Mouse (Mus musculus): ENCODE measurements around the gene Abr. TPM values are rescaled to one million over a fixed set of nuclear protein-coding genes. Genes with fewer than 3 reads are reported as not detected.

Abr gene
- polyA plus RNA-seq, 1 experiment from 2014 or later = 32.3 TPM

- ATAC-seq (replicated peaks; ENCODE audit: insufficient number of reproducible peaks, low FRiP score, low TSS enrichment, low read depth) (no peak), DNase-seq (ENCODE audit: low spot score) (no peak)
- Histone ChIP-seq H3K9ac (replicated peaks; ENCODE audit: low read length) (no peak overlapping the region), H3K27ac (replicated peaks; ENCODE audit: low read depth, low read length) (no peak overlapping the region), H3K36me3 (replicated peaks; ENCODE audit: control insufficient read depth, insufficient read depth, low read depth, low read length) (no peaks in the 10 kb centered on the region), H3K9me3 (replicated peaks; ENCODE audit: control insufficient read depth, low read length) (no peaks in the 10 kb centered on the region), H3K4me2 (ENCODE audit: low read depth, low read length) (no peak overlapping the region), H3K4me3 (ENCODE audit: low read depth, low read length) (no peak overlapping the region), H3K27me3 (ENCODE audit: control insufficient read depth, insufficient read depth, low read length) (no peaks in the 10 kb centered on the region), H3K4me1 (ENCODE audit: control insufficient read depth, insufficient read depth, low read length) (no peaks in the 10 kb centered on the region)
- 88% methylated on average over 5 of the region's 5 CpGs for WGBS
These were observed 32.4 kb downstream of the Abr start for GRCm38 (mm10) chr11:76589746-76590145.

GRCm38 (mm10) chr11:76588632-76589485 lies 33.3 kb downstream of the Abr start:
- H3K27ac ChIP-seq (replicated peaks; ENCODE audit: low read depth, low read length) = no peak overlapping the region
- DNase-seq (ENCODE audit: low spot score) (no peak), ATAC-seq (replicated peaks; ENCODE audit: insufficient number of reproducible peaks, low FRiP score, low TSS enrichment, low read depth) (no peak)
- no peaks in the 10 kb centered on the region for H3K27me3 ChIP-seq (ENCODE audit: control insufficient read depth, insufficient read depth, low read length)
- no peaks in the 10 kb centered on the region for H3K4me1 ChIP-seq (ENCODE audit: control insufficient read depth, insufficient read depth, low read length)
- H3K9ac ChIP-seq (replicated peaks; ENCODE audit: low read length) = no peak overlapping the region
- WGBS = 71% methylated on average over 10 of the region's 10 CpGs
- no peaks in the 10 kb centered on the region for H3K36me3 ChIP-seq (replicated peaks; ENCODE audit: control insufficient read depth, insufficient read depth, low read depth, low read length)
- no peaks in the 10 kb centered on the region for H3K9me3 ChIP-seq (replicated peaks; ENCODE audit: control insufficient read depth, low read length)
- H3K4me3 ChIP-seq (ENCODE audit: low read depth, low read length) = no peak overlapping the region
- no peak overlapping the region for H3K4me2 ChIP-seq (ENCODE audit: low read depth, low read length)

GRCm38 (mm10) chr11:76588032-76588431 lies 34.1 kb downstream of the Abr start:
- no peak overlapping the region for H3K9ac ChIP-seq (replicated peaks; ENCODE audit: low read length)
- no peaks in the 10 kb centered on the region for H3K9me3 ChIP-seq (replicated peaks; ENCODE audit: control insufficient read depth, low read length)
- no peak overlapping the region for H3K4me2 ChIP-seq (ENCODE audit: low read depth, low read length)
- H3K4me1 ChIP-seq (ENCODE audit: control insufficient read depth, insufficient read depth, low read length) = no peaks in the 10 kb centered on the region
- 69% methylated on average over 2 of the region's 2 CpGs for WGBS
- no peak overlapping the region for H3K27ac ChIP-seq (replicated peaks; ENCODE audit: low read depth, low read length)
- DNase-seq (ENCODE audit: low spot score) = no peak
- no peak for ATAC-seq (replicated peaks; ENCODE audit: insufficient number of reproducible peaks, low FRiP score, low TSS enrichment, low read depth)
- H3K4me3 ChIP-seq (ENCODE audit: low read depth, low read length) = no peak overlapping the region
- H3K36me3 ChIP-seq (replicated peaks; ENCODE audit: control insufficient read depth, insufficient read depth, low read depth, low read length) = no peaks in the 10 kb centered on the region
- no peaks in the 10 kb centered on the region for H3K27me3 ChIP-seq (ENCODE audit: control insufficient read depth, insufficient read depth, low read length)

GRCm38 (mm10) chr11:76587333-76587732 lies 34.8 kb downstream of the Abr start:
- Histone ChIP-seq H3K9me3 (replicated peaks; ENCODE audit: control insufficient read depth, low read length) (no peaks in the 10 kb centered on the region), H3K27ac (replicated peaks; ENCODE audit: low read depth, low read length) (no peak overlapping the region), H3K9ac (replicated peaks; ENCODE audit: low read length) (no peak overlapping the region), H3K27me3 (ENCODE audit: control insufficient read depth, insufficient read depth, low read length) (no peaks in the 10 kb centered on the region), H3K4me2 (ENCODE audit: low read depth, low read length) (no peak overlapping the region), H3K36me3 (replicated peaks; ENCODE audit: control insufficient read depth, insufficient read depth, low read depth, low read length) (no peaks in the 10 kb centered on the region), H3K4me1 (ENCODE audit: control insufficient read depth, insufficient read depth, low read length) (no peaks in the 10 kb centered on the region), H3K4me3 (ENCODE audit: low read depth, low read length) (no peak overlapping the region)
- DNase-seq (ENCODE audit: low spot score) = no peak
- 72% methylated on average over 1 of the region's 1 CpGs for WGBS
- no peak for ATAC-seq (replicated peaks; ENCODE audit: insufficient number of reproducible peaks, low FRiP score, low TSS enrichment, low read depth)

- no peaks in the 10 kb centered on the region for H3K36me3 ChIP-seq (replicated peaks; ENCODE audit: control insufficient read depth, insufficient read depth, low read depth, low read length)
- ATAC-seq (replicated peaks; ENCODE audit: insufficient number of reproducible peaks, low FRiP score, low TSS enrichment, low read depth) (no peak), DNase-seq (ENCODE audit: low spot score) (no peak)
- no peak overlapping the region for H3K27ac ChIP-seq (replicated peaks; ENCODE audit: low read depth, low read length)
- no peak overlapping the region for H3K4me3 ChIP-seq (ENCODE audit: low read depth, low read length)
- no peak overlapping the region for H3K4me2 ChIP-seq (ENCODE audit: low read depth, low read length)
- no peaks in the 10 kb centered on the region for H3K9me3 ChIP-seq (replicated peaks; ENCODE audit: control insufficient read depth, low read length)
- H3K4me1 ChIP-seq (ENCODE audit: control insufficient read depth, insufficient read depth, low read length) = no peaks in the 10 kb centered on the region
- 68% methylated on average over 3 of the region's 3 CpGs for WGBS
- H3K9ac ChIP-seq (replicated peaks; ENCODE audit: low read length) = no peak overlapping the region
- H3K27me3 ChIP-seq (ENCODE audit: control insufficient read depth, insufficient read depth, low read length) = no peaks in the 10 kb centered on the region
These were observed 36.0 kb downstream of the Abr start for GRCm38 (mm10) chr11:76586119-76586518.

GRCm38 (mm10) chr11:76577588-76578257 lies 44.4 kb downstream of the Abr start:
- Histone ChIP-seq H3K27me3 (ENCODE audit: control insufficient read depth, insufficient read depth, low read length) (no peaks in the 10 kb centered on the region), H3K9me3 (replicated peaks; ENCODE audit: control insufficient read depth, low read length) (no peaks in the 10 kb centered on the region), H3K4me1 (ENCODE audit: control insufficient read depth, insufficient read depth, low read length) (no peaks in the 10 kb centered on the region; the same call in 1 of the 2 replicates), H3K9ac (replicated peaks; ENCODE audit: low read length) (no peak overlapping the region), H3K27ac (replicated peaks; ENCODE audit: low read depth, low read length) (no peak overlapping the region), H3K36me3 (replicated peaks; ENCODE audit: control insufficient read depth, insufficient read depth, low read depth, low read length) (no peaks in the 10 kb centered on the region), H3K4me3 (ENCODE audit: low read depth, low read length) (no peak overlapping the region), H3K4me2 (ENCODE audit: low read depth, low read length) (no peak overlapping the region)
- 25% methylated on average over 12 of the region's 12 CpGs for WGBS
- DNase-seq (ENCODE audit: low spot score) = peak; percentile 95
- no peak; the same call in 1 of the 2 replicates for ATAC-seq (replicated peaks; ENCODE audit: insufficient number of reproducible peaks, low FRiP score, low TSS enrichment, low read depth)

GRCm38 (mm10) chr11:76572820-76573385 lies 49.2 kb downstream of the Abr start:
- Histone ChIP-seq H3K4me3 (ENCODE audit: low read depth, low read length) (no peak overlapping the region), H3K27me3 (ENCODE audit: control insufficient read depth, insufficient read depth, low read length) (no peaks in the 10 kb centered on the region), H3K4me1 (ENCODE audit: control insufficient read depth, insufficient read depth, low read length) (peaks cover 4% of the 10 kb centered on the region; the same call in 1 of the 2 replicates), H3K27ac (replicated peaks; ENCODE audit: low read depth, low read length) (no peak overlapping the region), H3K9me3 (replicated peaks; ENCODE audit: control insufficient read depth, low read length) (no peaks in the 10 kb centered on the region), H3K36me3 (replicated peaks; ENCODE audit: control insufficient read depth, insufficient read depth, low read depth, low read length) (no peaks in the 10 kb centered on the region), H3K4me2 (ENCODE audit: low read depth, low read length) (no peak overlapping the region), H3K9ac (replicated peaks; ENCODE audit: low read length) (no peak overlapping the region)
- WGBS = 83% methylated on average over 6 of the region's 6 CpGs
- no peak for ATAC-seq (replicated peaks; ENCODE audit: insufficient number of reproducible peaks, low FRiP score, low TSS enrichment, low read depth)
- no peak for DNase-seq (ENCODE audit: low spot score)

- H3K27me3 ChIP-seq (ENCODE audit: control insufficient read depth, insufficient read depth, low read length) = no peaks in the 10 kb centered on the region
- H3K4me1 ChIP-seq (ENCODE audit: control insufficient read depth, insufficient read depth, low read length) = peaks cover 8% of the 10 kb centered on the region
- no peaks in the 10 kb centered on the region for H3K36me3 ChIP-seq (replicated peaks; ENCODE audit: control insufficient read depth, insufficient read depth, low read depth, low read length)
- peak overlapping the region; percentile 93 for H3K4me2 ChIP-seq (ENCODE audit: low read depth, low read length)
- H3K4me3 ChIP-seq (ENCODE audit: low read depth, low read length) = peak overlapping the region; percentile 58
- H3K9me3 ChIP-seq (replicated peaks; ENCODE audit: control insufficient read depth, low read length) = no peaks in the 10 kb centered on the region
- H3K9ac ChIP-seq (replicated peaks; ENCODE audit: low read length) = peak overlapping the region; percentile 76
- DNase-seq (ENCODE audit: low spot score) (no peak), ATAC-seq (replicated peaks; ENCODE audit: insufficient number of reproducible peaks, low FRiP score, low TSS enrichment, low read depth) (no peak; the same call in 1 of the 2 replicates)
- whole genome bisulfite sequencing = 2% methylated on average over 9 of the region's 9 CpGs
- no peak overlapping the region for H3K27ac ChIP-seq (replicated peaks; ENCODE audit: low read depth, low read length)
These were observed 50.5 kb downstream of the Abr start for GRCm38 (mm10) chr11:76571613-76571929.

Measured in embryonic facial prominence, embryonic 11.5 days (tissue).